Mouse (Mus musculus) adrenal gland (tissue): ENCODE data around the gene Olfr287.

Experiments used
- intact Hi-C: fragments of 180-260 bp; cut with DNase I; formaldehyde crosslinking; loops from one replicate; pipeline ENCODE4 v1.15.1; 2025

Olfr287 gene

GRCm38 (mm10) chr15:98170365-98170764 lies 50.5 kb downstream of the Olfr287 start:
- intact Hi-C loops = loop anchor here (5.0 kb wide), 1 partner anchor 83 kb away; no protein-coding TSS in a partner anchor

GRCm38 (mm10) chr15:98168622-98169004 lies 52.2 kb downstream of the Olfr287 start:
- intact Hi-C loops = no loop called here

GRCm38 (mm10) chr15:98167645-98168621 lies 52.9 kb downstream of the Olfr287 start:
- intact Hi-C loops = no loop called here

- intact Hi-C loops = no loop called here
These were observed 53.8 kb downstream of the Olfr287 start, which contains the start of gene Ccdc184 for GRCm38 (mm10) chr15:98166963-98167644. TSS of gene Ccdc184 (plus strand) at chr15:98167158.

- intact Hi-C loops = no loop called here
These were observed 55.3 kb downstream of the Olfr287 start, which contains the start of gene Asb8 for GRCm38 (mm10) chr15:98165525-98165924. TSS of gene Asb8 (minus strand) at chr15:98165625.

- intact Hi-C loops = no loop called here
These were observed 58.3 kb downstream of the Olfr287 start for GRCm38 (mm10) chr15:98162561-98162960.

GRCm38 (mm10) chr15:98161026-98161805 lies 59.6 kb downstream of the Olfr287 start:
- intact Hi-C loops = no loop called here

GRCm38 (mm10) chr15:98157253-98157652 lies 63.6 kb downstream of the Olfr287 start:
- intact Hi-C loops = no loop called here
